Mouse (Mus musculus): ENCODE measurements at regions not wholly inside any gene's neighbourhood (a gene's known extent, or its start where the extent isn't known, plus 50 kb on each side); places are given as distances from the start of the nearest gene placed in this dataset.

DNA sequence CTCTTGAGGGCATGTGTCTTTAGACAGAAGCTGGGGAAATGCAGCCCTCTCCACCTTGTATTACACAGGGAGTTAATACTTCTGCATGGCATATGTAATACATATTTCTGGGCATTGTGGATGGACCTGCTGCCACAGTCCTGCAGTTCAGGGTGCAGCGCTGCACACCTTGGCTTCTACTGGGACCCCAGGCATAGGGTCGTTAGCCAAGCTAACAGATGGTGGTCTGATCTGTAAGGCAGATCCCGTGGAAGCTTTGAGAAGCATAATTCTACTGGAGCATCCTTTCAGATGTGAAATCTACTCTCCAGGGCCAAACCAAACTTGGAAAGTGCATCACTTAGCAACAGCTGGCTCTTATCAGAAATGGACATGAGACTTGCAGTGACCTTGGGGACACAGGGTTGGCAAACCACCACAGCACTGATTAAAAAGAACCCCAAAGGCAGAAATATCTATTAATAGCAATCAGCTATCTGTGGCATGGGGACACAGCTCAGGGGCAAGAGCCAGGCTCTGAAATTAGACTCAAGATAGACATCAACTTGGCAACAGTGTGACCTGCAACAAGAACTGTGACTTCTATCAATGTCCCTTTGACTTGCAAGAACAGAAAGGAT is 155.0 kb downstream of the Drd1 start:
- no peak for DNase-seq

DNA sequence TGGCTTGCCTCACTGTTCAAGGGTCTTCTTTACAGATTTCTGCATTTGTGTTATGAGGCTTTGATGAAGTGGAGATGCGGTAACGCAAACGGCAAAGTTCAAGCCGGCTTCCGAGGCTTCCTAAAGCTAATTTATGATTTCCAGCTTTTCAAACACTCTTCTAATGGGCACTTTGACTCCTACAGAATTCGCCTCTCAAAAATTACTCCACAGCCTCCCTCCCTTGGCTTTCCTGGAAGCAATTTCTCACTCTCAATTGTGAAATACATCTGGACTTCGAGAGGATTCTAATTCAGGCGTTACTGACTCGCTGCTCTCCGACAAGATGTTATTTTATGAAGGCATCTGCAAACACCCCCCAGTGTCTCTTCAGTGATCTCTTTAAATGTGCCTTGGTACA is 157.2 kb downstream of the Drd1 start:
- DNase-seq: no peak

DNA sequence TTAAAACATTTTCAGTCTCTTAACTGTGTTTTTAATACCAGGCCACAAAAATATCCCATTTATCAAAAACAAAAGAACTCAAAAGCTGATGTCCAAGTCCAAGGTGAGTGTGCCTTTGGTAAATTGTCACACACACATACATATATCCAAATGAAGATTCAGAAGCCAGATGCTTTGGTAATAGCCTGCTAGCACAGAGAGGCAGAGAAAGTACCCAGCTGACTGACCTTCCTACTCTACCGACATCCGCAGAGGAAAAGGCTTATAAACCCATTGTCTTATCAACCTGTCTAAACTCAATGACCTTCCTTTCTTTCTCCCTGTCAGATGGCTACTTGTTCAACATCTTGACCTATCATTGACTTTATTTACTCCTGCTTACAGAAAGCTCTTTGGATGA is 158.3 kb downstream of the Drd1 start:
- DNase-seq: no peak

DNA sequence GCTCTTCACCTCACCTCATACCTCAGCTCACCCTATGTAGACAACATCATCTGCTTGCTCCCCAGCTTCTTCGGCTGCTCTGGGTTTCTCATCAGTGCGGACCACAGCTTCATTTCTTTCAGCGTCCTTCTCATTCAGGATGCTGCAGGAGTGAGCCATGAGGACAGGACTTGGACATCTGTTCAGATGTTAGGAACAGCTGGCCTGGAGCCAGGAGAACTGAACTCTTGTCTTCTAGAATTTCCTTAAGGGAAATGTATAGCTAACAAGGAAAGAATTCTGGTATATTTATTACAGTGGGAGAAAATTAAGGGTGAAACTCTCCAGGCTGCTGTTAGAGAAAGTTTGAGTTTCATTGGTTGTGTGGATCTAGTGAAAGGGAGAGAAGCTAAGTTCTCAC is 167.1 kb downstream of the Drd1 start:
- no peak for DNase-seq

DNA sequence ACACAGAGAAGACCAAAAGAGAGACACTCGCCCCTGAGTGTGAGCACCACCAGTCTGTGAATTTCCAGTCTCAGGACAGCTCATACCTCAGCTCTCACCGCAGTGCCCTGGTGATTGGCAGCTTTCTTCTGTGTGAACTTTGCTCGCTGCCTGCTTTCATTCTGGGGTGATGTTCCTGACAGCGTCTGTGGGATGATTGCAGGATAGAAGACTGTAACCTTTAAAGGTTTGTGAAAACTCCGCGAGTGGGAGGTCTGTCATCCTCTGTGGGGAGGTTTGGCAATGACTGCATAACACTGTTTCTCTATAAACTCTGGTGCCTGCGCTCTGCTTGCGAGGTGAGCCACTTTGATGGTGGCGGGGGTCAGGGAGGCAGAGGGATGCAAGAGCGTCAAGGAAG is 169.7 kb downstream of the Drd1 start:
- DNase-seq: no peak

DNA sequence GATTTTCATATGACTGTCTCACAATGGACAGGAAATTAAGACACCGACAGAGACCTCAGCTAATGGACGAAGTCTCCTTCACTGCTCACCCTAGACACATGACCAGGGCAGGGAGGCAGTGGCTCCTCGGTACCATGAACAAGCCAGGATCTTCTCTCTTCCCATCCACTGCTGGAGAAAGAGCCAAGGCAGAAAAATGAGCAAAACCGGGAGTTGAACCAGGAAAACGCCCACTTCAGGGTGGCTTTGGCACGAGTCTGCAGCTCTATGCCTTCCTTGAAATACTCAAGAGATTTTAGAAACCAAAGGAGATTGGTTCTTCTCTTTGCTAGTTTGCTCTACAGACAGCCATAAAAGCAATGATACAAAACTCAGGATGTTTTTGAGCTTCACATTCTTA is 172.3 kb downstream of the Drd1 start:
- no peak for DNase-seq

DNA sequence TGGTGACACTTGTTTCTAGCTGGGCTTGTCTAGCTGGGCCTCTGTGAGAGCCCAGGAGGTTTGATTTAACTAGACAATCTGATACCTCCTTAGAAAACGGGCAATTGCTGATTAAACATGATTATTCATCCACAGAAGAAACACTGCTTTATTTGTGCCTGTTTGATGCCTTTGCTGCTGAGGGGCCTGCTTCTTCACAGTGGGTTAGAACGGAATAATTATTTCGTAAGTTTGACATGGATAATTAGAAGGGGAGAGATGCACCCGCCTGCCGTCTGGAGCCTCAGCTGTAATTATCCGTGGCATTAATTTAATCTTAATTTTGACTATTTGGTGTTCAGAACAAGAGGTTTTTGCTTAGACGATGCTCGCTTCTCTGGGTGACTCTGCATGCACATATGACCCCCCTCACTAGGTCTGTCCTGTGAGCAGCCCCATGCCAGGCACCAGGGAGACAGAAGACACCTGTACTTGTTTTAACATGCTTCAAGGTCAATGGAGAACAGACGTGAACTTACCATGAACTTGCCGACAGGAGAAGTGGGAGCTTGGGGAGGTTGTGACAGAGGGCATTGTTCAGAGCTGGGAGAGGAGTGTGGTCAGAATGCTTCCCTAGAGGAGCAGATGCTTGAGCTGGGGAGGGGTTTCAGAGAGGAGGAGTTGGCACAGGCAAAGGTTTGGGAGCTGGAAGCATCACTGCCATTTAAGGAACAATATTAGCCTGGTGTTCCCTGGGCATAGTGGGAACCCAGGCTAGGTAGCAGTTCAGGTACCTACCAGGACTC is 174.8 kb downstream of the Drd1 start:
- no peak for DNase-seq

DNA sequence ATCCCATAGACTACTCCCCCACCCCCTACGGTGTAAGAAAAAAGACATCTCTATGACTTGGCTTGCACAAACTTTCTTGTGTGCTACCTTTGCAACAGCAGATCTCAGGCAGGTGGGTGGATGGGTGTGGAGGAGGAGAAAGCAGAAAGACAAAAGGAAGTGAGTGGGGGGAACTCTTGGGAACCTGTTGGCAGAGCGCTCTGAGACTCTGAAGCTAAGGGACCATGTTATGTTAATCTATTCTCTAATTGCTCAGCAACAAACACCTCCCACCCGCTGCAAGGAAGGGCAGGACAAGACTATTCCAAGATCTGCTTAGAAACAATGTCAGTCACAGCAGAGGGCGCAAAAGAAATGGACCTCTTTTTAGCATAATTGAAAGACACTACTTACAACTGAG is 180.0 kb downstream of the Drd1 start:
- no peak for DNase-seq

DNA sequence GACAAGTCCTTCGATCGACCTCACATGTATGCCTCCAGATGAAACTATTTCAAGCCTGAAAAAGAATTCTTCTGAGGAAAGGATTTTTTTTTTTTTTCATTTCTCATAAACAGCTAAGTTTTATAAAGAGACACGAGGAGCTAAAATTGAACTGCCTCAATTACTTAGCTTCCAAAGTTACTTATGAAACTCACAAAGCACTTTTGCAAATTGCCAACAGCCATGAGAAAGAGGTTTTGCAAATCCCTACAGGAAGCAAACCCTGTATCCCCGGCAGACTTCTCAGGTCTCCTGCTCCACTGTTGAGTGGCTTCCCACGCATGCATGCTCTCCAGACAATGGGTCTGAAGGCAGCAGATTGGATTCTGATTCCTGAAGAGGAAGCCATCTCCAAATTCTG is 190.2 kb downstream of the Drd1 start:
- DNase-seq: no peak

DNA sequence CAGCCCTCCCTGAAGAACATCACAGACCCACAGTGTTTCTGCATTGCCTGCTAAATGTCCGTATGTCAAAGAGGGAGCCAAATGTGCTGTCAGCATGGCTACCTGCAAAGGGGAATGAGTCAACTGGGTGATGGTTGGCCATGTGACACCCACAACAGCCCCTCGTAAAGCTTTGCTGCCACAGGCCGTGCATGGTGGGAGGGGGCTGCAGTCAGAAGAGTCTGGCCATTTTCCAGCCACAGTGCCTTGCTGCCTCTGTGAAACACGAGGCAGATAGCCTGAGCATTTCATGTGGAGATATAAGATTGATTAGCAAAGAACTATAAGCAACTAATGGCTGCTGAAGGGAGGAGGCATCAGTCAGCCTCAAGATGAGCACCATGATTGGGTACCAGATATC is 193.2 kb downstream of the Drd1 start:
- DNase-seq: peak; percentile 24

DNA sequence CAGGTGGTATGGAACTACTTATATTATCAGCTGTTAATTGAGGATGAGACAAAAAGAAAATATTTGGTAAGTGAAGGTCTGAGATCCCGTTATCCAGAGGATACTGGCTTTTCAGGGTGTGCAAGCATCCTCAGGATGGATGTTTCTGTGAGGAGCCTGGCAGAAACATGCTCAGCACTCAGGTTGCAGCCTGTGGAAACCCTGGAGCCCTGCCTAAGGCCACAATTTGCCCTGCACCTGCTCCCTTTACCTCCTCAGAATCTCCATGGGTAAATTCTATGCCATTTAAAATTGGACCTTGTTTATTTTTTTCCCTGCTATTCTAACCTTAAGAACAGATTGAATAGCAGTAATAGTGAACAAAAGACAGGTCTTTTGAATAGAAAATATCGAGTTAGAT is 201.3 kb downstream of the Drd1 start:
- DNase-seq: no peak

DNA sequence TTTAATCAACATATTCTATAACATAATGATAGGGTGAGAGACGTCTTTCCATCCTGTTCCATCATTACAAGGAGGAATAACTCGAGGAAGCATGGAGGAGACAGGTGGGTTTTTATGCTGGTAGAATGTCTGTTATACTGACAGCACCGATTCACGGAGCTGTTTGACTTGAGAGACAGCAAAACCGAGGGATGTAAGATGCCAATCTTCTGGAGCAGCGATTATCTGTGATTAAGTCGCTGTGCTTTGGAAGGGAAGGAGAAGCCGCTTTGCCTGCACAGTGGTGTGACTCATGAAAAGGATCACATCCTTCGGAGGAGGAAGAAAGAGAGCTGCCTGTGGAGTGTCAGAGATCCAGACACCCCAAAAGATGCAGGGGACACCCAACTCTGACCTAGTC is 205.4 kb downstream of the Drd1 start:
- DNase-seq: no peak

DNA sequence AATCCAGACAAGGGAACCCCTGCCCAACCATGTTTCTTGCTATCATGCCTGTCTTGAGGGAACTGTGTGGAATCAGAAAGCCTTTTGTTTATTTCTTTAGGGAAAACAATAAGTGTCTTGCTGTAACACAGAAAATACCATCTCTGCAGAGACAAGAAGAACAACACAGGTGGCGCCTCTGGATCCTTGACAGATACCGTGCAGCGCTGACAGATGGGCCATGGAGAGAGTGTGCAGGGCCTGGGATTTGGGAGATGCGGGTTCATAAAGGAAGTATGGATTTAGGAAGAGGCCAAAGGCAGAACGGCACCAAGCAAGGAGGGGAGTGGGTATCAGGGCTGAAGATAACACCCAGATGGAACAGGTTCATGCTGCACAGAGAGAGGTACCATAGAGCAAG is 209.3 kb downstream of the Drd1 start:
- DNase-seq: no peak

DNA sequence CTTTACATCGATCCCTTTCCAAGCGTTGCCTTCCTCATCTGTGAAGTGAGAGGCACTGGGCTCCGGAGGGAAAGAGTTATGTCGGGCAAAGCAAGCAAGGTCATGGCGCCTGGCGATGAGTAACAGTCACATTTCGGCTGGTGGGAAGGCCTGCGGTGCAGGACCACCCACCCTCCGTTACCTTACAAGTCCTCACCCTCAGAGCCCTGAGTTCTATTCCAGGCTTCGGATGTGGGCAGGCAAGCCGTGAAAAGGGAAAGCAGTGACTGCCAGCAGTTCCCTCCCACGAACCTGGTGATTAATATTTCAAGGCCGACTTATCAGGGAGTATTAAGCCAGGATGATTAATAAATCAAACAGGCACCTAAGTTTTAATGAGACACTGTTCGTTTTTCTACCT is 209.7 kb downstream of the Drd1 start:
- DNase-seq: peak; percentile 53

DNA sequence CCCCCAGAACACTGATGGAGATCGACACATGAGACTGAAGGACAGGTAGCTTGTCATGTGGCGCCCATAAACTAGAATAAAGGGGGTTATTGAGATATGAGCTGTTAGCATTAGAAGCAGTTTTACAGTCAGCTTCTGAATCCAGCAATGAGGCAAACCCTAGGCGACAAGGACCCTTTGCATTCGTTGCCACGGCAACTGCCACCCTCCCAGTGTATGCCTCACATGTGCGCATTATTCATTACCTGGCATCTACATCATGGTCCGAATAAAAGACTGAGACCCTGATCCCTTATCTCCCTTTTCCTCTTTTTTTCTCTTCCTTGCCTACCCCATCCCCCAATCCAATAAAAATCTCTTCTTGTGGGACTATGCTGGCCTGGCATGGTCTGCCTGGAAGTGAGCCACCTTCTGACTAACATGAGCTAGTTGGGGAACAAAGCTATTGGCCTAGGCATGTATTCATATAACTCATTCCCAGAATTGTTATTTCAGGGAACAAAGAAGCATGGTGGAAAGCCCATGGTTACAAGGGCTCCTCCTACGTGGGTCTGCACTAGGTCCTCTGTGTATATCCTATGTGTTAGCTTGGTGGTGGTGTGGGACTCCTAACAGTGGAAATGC is 229.4 kb downstream of the Drd1 start:
- peak; percentile 31 for DNase-seq

DNA sequence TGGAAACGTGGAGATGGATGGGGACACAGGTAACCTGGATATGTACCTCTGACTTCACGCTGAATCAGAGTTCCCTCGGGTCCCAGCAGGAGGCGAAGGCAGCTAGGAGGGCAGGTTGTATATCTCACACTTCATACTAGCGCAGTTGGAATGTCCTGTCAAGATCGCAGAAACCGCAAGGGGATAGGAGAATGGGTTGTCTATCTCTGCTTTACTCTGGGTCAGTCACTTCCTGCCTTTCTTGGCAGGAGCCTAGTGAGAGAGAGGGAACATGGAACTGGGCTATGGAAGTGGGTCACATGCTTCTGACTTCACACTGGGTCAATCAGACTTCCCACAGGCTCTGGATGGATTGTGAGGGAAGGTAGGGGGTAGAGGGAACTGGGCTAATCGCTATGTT is 233.4 kb downstream of the Drd1 start:
- DNase-seq: no peak

DNA sequence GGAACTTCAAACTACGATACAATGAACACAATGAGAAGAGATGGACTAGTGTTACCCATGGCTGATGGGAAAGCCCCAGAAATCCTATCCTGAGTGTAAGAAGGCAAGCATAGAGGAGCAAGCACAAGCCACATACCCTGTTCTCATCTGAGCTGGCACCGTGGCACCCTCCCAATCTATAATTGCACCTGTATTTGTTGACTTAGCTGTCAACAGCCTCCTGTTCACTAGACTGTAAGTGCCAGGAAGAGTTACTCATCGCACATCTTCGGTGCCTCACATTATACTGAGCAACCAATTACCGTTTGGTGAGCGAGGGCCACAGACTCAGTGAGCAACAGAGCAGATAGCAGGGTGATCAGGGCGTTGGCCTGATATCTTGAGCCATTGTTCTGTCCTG is 239.9 kb downstream of the Drd1 start:
- DNase-seq: peak; percentile 14

DNA sequence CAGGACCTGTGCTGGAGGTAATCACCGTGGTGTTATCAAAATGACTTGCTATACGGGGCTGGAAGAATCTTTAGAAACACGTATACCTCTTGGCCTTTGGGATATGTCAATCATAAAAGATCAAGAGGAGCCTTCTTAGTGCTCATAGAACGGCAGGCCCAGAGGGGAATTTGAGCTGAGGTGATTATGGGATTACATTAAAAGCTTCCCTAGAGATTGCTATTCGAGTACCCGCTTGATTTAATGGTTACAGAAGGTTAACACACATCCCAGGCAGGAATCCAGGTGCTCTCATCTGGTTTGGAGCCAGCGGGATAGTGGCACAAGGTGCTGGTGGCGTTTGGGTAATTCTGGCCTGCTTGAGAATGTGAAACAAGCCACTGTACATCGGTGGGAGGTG is 241.4 kb downstream of the Drd1 start:
- DNase-seq: no peak

DNA sequence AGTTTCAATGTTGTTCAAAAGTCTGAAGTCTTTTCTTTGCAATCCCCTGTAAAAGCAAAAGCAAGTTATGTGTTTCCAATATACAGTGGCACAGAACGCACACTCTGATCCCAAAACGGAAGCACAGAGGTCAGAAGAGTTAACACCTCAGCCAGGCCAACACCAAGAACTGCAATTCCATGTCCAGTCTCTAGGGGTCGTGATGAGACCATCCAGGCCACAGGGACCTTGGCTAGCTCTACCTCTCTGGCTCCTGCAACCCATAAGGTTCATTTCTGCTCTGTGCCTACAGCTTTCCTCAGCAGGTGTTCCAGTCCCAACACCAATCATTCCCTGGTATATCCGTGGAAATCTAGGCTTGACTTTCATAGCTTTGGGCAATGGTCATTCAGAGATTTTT is 243.6 kb downstream of the Drd1 start:
- peak; percentile 12 for DNase-seq

DNA sequence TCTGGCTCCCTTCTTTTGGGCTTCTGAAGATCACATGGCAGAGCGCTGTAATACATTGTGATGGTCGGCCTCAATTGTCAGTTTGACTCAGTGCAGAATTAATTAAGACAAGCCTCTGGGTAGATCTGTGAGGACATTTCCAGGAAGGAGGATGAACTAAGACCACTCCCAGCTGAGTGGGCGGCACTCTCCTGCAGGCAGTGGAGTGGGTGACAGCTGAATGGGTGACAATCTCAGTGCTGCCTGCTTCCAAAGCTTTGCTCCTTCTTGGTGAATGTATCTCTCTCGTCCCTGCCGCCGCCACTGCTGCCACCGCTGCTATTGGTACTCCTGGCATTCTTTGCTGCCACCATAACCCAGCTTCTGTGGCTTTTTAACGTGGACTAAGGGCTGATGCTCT is 244.4 kb downstream of the Drd1 start:
- DNase-seq: no peak

DNA sequence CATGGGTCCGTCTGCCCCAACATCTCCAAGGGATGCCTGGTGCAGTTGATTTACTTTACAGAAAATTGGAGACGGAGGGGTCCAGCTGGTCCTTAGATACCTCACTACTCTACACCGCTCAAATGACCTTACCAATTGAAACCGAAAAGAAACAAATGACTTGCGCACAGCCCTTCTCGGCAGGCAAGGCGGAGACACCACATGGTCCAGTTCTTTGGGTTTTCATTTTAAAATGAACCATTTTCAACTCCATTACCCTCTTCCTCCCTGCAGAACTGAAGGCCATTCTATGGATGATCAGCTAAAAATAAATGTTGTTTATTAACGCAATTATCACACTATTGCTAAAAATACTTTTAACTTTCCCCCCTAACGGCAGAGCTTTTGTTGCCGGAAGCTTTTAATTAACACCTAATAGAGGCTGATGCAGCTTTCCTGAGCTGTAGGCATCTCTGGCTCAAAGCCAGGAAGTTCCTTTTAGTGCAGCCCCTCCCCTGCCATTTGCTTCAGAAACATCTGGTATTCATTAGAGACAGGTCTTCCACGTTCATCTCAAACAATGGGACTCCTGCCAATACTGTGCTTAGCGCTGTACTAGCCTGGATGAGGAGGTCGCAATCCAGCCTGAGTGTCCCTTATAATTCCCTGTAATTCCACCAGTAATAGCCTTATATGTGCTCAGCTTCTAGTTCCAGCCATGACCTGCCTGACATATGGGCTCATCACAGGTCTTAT is 247.5 kb downstream of the Drd1 start:
- DNase-seq: no peak

DNA sequence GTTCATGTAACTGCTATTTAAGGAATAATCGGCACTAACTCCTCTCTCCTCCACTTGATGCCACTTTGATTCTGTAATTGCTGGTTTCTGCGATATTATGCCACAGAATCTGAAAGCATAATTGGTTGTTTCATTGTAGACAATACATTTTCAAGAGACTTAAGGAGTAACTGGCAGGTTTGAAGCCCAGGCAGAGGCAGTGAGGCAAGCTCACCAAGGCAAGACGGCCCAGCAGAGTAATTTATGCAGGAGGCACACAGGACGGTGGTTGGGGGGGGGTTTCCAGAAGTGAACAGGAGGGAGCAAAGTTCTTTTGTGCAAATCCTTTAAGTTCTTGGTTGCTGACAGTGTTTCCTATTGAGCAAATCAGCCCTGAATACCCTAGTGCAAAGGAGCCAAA is 249.6 kb downstream of the Drd1 start:
- DNase-seq: no peak

DNA sequence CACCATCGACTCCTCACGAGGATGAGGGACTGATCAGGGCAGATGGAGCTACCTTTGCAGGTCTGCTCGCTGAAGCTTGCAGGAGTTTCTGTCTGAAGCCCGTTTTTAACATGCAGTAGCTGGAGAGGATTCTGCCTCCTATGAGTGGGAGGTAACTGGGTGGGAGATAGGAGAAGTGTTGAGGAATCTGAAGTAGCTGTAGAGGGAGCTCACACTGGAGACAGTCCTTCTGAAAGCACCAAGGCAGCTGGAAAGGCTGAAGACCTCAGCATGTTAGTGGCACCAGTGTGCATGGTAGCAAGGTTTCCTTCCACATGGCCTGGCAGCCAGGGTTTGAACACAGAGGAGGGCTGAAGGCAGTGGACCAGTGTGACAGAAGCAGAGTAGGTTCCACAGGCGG is 254.5 kb downstream of the Drd1 start:
- DNase-seq: no peak

DNA sequence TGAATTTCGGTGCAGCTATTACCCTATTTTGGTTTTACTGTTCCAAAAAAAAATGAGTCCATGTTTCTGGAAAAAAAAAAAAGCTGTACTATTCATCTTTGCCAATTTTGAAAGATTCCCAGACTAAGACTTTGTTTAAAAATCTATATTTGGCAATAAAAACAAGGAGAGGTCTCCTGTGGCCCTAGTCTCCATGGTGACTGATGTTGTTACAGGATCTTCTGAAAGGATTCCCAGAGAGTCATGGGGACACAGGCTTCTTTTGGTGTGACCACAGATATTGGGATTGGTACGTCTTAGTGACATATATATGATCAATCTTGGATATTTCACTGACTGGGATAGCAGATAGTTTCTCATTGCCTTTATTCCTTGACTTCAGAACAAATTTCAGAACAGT is 266.7 kb downstream of the Drd1 start:
- DNase-seq: no peak

Data from layer of hippocampus, adult 9-11 months (tissue).